Mouse (Mus musculus) hindbrain, embryonic 11.5 days (tissue): ENCODE measurements at regions not wholly inside any gene's neighbourhood (a gene's known extent, or its start where the extent isn't known, plus 50 kb on each side); places are given as distances from the start of the nearest gene placed in this dataset.

Source experiments
- ATAC-seq: fragments of 200-750 bp; cut with Nextera tagmentation; 2 replicates; pipeline ENCODE4 v1.8.0; 2017; ENCODE audit warnings: mild to moderate bottlenecking, moderate TSS enrichment, moderate library complexity; ENCODE audit not compliant: low FRiP score
- DNase-seq: peaks from one replicate; pipeline ENCODE4 v3.0.0-alpha.2; 2015; ENCODE audit warnings: low spot score
- H3K27ac ChIP-seq: fragments of 300-500 bp; sonication (generic); 2 replicates; pipeline ENCODE4 v1.5.1; 2014; ENCODE audit warnings: mild to moderate bottlenecking, low read depth, low read length
- H3K27me3 ChIP-seq: fragments of 300-500 bp; sonication (generic); 2 replicates; pipeline ENCODE4 v1.6.1; 2014; ENCODE audit warnings: mild to moderate bottlenecking, low read length, moderate library complexity, mixed read lengths; ENCODE audit not compliant: control insufficient read depth, insufficient read depth
- H3K36me3 ChIP-seq: fragments of 300-500 bp; sonication (generic); 2 replicates; pipeline ENCODE4 v1.6.1; 2014; ENCODE audit warnings: mild to moderate bottlenecking, low read length, moderate library complexity, mixed read lengths; ENCODE audit not compliant: control insufficient read depth, insufficient read depth
- H3K4me1 ChIP-seq: fragments of 300-500 bp; sonication (generic); replicated peaks from 2 replicates; pipeline ENCODE4 v1.6.1; 2014; ENCODE audit warnings: low read length, mixed read lengths; ENCODE audit not compliant: control insufficient read depth, insufficient read depth
- H3K4me2 ChIP-seq: fragments of 300-500 bp; sonication (generic); replicated peaks from 2 replicates; pipeline ENCODE4 v1.6.1; 2014; ENCODE audit warnings: mild to moderate bottlenecking, low read depth, low read length
- H3K4me3 ChIP-seq: fragments of 300-500 bp; sonication (generic); 2 replicates; pipeline ENCODE4 v1.5.1; 2014; ENCODE audit warnings: low read depth, low read length
- H3K9ac ChIP-seq: fragments of 300-500 bp; sonication (generic); 2 replicates; pipeline ENCODE4 v1.6.1; 2014; ENCODE audit warnings: low read depth, low read length
- H3K9me3 ChIP-seq: fragments of 300-500 bp; sonication (generic); 2 replicates; pipeline ENCODE4 v1.6.1; 2016; ENCODE audit warnings: low read length; ENCODE audit not compliant: control insufficient read depth
- WGBS: fragments of 180-500 bp; shearing (Covaris S2); extraction: QIAGEN DNeasy Blood & Tissue Kit; methylation state at CpG from one replicate; pipeline ENCODE4 v1.1.7; 2014; 5-methylcytosine and 5-hydroxymethylcytosine counted together

DNA sequence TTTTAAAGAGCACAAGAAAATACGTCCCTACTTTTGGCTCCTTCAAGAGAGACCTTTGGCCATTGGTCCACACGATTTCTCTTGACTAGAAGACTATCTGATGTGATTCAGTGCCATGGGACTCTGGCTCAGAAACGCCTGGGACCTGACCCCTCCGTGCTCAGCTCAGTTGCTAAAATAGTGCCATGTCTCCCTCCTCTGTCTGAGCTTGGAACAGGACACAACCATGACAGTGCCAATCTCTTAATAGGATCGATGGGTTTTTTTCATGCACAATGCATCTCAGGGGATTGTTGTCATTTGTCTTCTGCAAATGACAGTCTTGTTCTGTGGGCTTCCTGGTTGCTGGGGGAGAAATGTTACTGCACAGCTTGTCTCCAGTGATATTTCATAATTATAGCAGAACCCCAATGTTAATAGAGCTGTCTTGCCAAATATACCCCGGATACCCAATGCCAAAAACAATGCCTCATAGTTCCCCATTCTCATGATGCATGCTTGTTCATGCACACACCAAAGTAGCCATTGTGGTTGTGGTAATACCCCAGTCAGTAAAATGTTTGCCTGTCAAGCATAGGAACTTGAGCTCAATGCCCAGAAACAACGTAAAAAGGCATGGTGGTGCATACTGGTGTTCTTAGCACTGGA lies 216.7 kb upstream of the Ercc4 start:
- H3K9ac ChIP-seq, result no peak overlapping the region
- H3K4me3 ChIP-seq, result no peak overlapping the region
- no peaks in the 10 kb centered on the region for H3K4me1 ChIP-seq
- 85% methylated on average over 7 of the region's 7 CpGs for WGBS
- H3K27ac ChIP-seq, result no peak overlapping the region
- H3K27me3 ChIP-seq, result no peaks in the 10 kb centered on the region
- H3K4me2 ChIP-seq, result no peak overlapping the region
- no peaks in the 10 kb centered on the region for H3K9me3 ChIP-seq
- no peak for DNase-seq
- ATAC-seq, result no peak
- no peaks in the 10 kb centered on the region for H3K36me3 ChIP-seq

DNA sequence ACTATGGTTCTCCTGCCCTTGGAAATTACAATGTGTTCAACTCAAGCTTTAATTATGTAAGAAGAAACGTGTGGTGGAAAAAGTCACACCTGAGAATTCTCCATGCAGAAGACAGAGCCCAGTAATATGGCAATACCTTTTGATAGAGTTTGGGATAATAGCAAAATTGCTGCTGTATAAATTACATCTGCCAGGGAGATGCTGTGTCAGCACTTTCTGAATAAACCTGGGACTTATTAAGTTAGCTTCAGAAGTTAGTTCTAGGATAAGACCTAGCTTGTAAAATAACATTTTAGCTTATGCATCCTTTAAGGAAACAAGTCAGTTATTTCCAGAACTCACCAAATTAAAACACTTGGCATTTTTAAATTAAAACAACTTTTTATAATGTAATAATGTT lies 212.2 kb upstream of the Ercc4 start:
- DNase-seq, result no peak
- H3K27ac ChIP-seq, result no peak overlapping the region
- H3K9ac ChIP-seq, result no peak overlapping the region
- no peaks in the 10 kb centered on the region for H3K36me3 ChIP-seq
- no peak overlapping the region for H3K4me2 ChIP-seq
- ATAC-seq, result no peak
- H3K9me3 ChIP-seq, result no peaks in the 10 kb centered on the region
- no peak overlapping the region for H3K4me3 ChIP-seq
- no peaks in the 10 kb centered on the region for H3K4me1 ChIP-seq
- H3K27me3 ChIP-seq, result no peaks in the 10 kb centered on the region
- 79% methylated on average over 1 of the region's 1 CpGs for WGBS

DNA sequence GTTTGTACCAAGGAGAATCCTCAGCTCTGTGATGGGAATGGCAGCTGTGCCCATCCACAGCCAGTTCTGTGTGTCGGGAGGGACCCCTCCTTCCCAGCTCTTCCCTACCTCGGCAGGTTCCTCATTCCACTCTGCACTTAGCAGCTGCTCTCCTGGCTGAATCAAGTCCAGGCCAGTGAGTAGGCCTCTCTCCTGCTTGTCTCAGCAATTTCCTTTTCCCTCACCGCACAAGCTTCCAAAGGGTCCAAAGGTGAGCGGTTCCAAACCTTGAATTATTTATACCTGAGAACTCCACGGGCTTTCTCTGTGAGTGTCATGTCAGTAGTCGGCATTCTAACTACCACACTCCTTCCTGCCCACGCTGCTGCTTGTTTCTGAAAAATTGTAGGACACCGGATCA lies 208.8 kb upstream of the Ercc4 start:
- no peaks in the 10 kb centered on the region for H3K36me3 ChIP-seq
- ATAC-seq (no peak), DNase-seq (no peak)
- 80% methylated on average over 8 of the region's 8 CpGs for WGBS
- H3K9ac ChIP-seq, result no peak overlapping the region
- H3K4me3 ChIP-seq, result no peak overlapping the region
- no peak overlapping the region for H3K4me2 ChIP-seq
- H3K9me3 ChIP-seq, result no peaks in the 10 kb centered on the region
- H3K4me1 ChIP-seq, result no peaks in the 10 kb centered on the region
- H3K27ac ChIP-seq, result no peak overlapping the region; the same call in 1 of the 2 replicates
- no peaks in the 10 kb centered on the region for H3K27me3 ChIP-seq

DNA sequence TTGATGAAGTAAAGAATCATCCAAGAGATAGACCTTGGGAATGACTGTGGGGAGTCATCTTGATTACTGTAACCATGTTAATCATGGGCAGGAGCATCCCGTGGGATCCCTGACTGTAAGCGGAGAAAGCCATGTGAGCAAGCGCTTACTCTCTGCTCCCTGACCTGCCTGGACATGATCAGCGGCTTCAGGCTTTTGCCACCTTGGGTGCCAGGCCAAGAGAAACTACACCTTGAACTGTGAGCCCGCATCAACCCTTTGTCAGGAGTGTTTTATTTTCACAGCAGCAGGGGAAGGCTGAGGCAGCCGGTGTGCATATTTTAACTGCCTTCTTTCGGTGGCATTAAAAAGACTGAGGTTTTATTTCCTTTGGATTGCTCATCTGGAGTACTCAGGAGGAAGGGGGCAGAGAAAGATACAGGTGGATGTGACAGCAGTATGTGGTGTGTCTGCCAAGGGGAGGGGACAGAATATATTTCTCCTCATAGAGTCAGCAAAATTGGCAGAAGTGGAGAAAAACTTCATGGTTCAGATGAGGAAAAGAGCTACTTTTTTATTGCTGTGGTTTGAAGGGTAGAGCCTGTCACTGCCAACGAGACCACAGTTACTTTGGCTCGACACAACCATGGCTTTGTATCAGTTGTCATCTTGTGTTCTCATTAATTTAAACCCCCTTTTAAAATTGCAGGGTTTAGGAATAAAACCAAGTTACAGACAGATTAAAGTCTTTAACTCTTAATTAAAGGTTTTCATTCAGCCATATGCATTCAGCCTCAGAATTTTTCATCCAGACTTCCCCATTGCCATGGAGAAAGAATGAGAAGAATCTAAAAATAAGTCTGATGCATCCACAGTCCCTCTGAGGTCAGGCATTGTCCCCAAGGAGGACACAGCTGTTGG lies 208.1 kb upstream of the Ercc4 start:
- ATAC-seq (peak; percentile 40; the same call in 1 of the 2 replicates), DNase-seq (peak; percentile 32)
- Histone ChIP-seq H3K4me2 (no peak overlapping the region), H3K4me3 (no peak overlapping the region), H3K36me3 (no peaks in the 10 kb centered on the region), H3K9me3 (no peaks in the 10 kb centered on the region), H3K4me1 (no peaks in the 10 kb centered on the region), H3K27ac (peak overlapping the region; percentile 39; the same call in 1 of the 2 replicates), H3K9ac (no peak overlapping the region), H3K27me3 (no peaks in the 10 kb centered on the region)
- WGBS, result 63% methylated on average over 9 of the region's 9 CpGs

DNA sequence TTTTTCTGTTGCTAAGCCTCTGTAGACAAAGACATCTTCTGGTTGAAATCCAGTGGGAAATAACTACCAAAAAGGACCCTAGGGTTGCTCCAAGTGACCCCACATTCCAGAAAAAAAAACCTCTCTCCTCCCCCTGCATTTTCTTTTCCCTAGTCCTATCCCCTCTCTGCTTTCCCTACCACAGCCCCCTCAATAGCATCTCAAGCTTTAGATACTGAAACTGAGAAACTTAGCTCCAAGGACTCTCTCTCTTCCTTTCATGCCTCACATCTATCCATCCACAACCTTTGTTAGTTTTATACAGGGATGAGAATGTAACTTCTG lies 207.5 kb upstream of the Ercc4 start:
- H3K36me3 ChIP-seq, result no peaks in the 10 kb centered on the region
- ATAC-seq (no peak; the same call in 1 of the 2 replicates), DNase-seq (no peak)

DNA sequence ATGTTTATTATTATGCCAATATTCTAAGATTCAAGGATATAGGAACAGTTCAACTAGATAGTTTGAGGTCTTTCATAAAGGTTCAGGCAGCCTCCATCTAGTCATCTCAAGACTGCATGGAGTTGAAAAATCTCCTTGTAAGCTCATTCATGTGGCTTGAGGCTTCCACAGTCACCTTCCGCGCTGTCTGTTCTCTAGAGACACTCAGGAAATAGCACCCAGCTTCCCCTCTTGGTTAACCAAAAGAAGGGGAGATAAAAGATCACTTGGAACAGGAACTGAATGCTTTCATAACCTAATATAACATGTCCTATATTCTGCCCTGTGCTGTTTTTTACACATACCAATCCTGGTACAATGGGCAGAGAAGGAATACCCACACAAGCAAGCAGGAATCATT lies 206.3 kb upstream of the Ercc4 start:
- WGBS, result 94% methylated on average over 2 of the region's 2 CpGs

More for the DNA sequence above, 207.5 kb upstream of the Ercc4 start:
- H3K4me1 ChIP-seq, result no peaks in the 10 kb centered on the region
- no peak overlapping the region for H3K4me3 ChIP-seq
- H3K27me3 ChIP-seq, result no peaks in the 10 kb centered on the region
- no peak overlapping the region for H3K27ac ChIP-seq
- H3K4me2 ChIP-seq, result no peak overlapping the region
- H3K9ac ChIP-seq, result no peak overlapping the region
- no peaks in the 10 kb centered on the region for H3K9me3 ChIP-seq

DNA sequence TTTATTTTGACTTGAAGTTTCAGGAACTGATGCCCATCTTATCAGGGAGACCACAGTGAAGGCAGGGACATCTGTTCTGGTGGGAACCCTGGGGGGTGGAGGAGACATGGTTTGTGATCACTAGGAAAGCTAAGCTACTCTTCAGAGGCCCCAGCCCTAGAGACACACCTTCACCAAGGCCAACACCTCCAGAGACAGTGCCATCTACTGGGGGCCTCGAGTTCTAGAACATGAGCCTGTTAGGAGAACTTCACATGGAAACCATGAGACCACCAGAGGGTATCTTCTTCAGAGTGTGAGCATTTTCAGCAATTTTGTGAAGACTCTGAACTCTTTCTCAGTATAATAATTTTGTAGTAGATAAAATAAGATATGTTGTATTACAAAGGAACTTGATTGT lies 204.5 kb upstream of the Ercc4 start:
- Histone ChIP-seq H3K36me3 (no peaks in the 10 kb centered on the region), H3K9me3 (no peaks in the 10 kb centered on the region), H3K9ac (no peak overlapping the region), H3K27me3 (no peaks in the 10 kb centered on the region), H3K4me2 (no peak overlapping the region), H3K4me3 (no peak overlapping the region), H3K27ac (no peak overlapping the region), H3K4me1 (no peaks in the 10 kb centered on the region)
- ATAC-seq (no peak), DNase-seq (no peak)
- 65% methylated on average over 1 of the region's 1 CpGs for WGBS

More for the DNA sequence above, 206.3 kb upstream of the Ercc4 start:
- Histone ChIP-seq H3K4me2 (no peak overlapping the region), H3K36me3 (no peaks in the 10 kb centered on the region), H3K4me1 (no peaks in the 10 kb centered on the region), H3K9me3 (no peaks in the 10 kb centered on the region), H3K27me3 (no peaks in the 10 kb centered on the region), H3K4me3 (no peak overlapping the region), H3K27ac (no peak overlapping the region), H3K9ac (no peak overlapping the region)
- no peak for DNase-seq
- ATAC-seq, result no peak

DNA sequence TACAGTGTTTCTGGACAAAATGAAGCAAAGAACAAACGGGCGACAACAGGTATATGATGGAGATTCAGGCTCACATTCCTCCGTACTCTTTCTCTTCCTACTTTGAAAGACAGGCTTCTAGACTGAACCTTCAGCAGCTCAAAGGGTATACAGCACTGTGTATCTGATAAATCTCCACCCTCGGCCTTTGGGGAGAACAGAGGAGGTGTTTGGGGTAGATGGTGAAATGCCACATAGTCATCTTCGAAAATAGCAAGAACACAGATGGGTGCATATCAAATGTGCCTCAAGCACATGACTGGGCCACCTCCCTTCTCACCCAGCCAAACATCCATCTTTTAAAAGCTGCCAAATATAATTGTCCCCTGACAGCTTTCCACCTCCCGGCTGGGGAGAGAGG lies 184.8 kb upstream of the Ercc4 start:
- Histone ChIP-seq H3K9me3 (no peaks in the 10 kb centered on the region), H3K36me3 (no peaks in the 10 kb centered on the region), H3K27ac (no peak overlapping the region), H3K4me3 (no peak overlapping the region), H3K4me2 (no peak overlapping the region), H3K4me1 (no peaks in the 10 kb centered on the region), H3K9ac (no peak overlapping the region), H3K27me3 (no peaks in the 10 kb centered on the region)
- no peak for ATAC-seq
- no peak for DNase-seq
- 90% methylated on average over 6 of the region's 6 CpGs for WGBS

DNA sequence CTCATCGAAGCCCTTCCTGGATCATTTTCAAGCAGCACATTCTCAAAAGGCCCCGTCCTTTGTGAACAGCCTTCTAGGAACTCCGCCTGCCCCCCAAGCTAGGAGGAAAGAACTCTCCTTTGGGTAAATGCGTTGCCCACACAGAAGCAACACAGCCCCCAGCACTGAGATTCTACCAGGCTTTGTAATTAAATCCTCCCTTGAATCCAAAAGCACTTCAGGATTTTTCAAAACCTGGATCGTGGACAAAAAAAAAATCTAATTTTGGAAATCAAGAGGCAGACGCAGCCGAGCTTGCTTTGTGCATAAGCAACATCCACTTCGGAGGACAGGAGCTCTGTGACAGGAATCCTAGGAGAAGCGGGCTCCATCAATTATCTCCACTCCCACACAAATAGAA lies 183.6 kb upstream of the Ercc4 start:
- Histone ChIP-seq H3K27ac (no peak overlapping the region), H3K4me2 (no peak overlapping the region), H3K36me3 (no peaks in the 10 kb centered on the region), H3K9me3 (no peaks in the 10 kb centered on the region), H3K4me1 (no peaks in the 10 kb centered on the region), H3K27me3 (no peaks in the 10 kb centered on the region), H3K4me3 (no peak overlapping the region), H3K9ac (no peak overlapping the region)
- 93% methylated on average over 9 of the region's 9 CpGs for WGBS
- ATAC-seq, result no peak
- DNase-seq, result no peak
